ENCODE assay signal across 35 mouse cellular contexts in the genomic region with DNA sequence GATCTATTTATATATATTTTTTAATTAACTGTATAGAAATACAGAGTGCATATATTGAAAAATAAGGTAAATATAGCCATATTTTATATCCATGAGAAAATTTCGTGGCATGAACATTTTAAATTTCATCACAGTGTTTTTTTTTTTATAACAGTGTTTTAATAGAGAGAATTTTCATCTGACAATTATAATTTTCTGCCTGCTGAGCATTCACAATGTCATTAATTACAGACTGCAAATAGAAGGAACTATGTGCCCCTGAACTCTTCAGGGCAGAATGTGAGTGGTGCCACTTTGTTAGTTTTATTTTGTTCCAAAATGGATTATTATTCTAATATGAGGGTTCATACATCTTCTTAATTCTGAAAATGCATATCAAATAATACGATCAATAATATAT.
"Had no signal": no experiment of that assay in that cellular context is flagged by ENCODE, and none has a peak within 500 bp of the region (broad histone marks: within the 10 kb centered on the region; RNA-seq: fewer than 3 reads in every experiment).

No protein-coding gene starts in this region.

- H3K4me2 ChIP-seq: heart, embryonic 11.5 days; heart, embryonic 12.5 days; heart, embryonic 13.5 days; heart, embryonic 15.5 days; hindbrain, embryonic 12.5 days; hindbrain, embryonic 13.5 days; hindbrain, embryonic 14.5 days; hindbrain, embryonic 15.5 days; intestine, embryonic 15.5 days; kidney, embryonic 15.5 days had no signal

- H3K4me3 ChIP-seq: heart, embryonic 10.5 days; heart, embryonic 12.5 days; heart, embryonic 13.5 days; heart, embryonic 15.5 days; hindbrain, embryonic 10.5 days; hindbrain, embryonic 12.5 days; hindbrain, embryonic 13.5 days; hindbrain, embryonic 15.5 days; intestine, embryonic 15.5 days; kidney, embryonic 15.5 days; layer of hippocampus, adult 2 months had no signal

- H3K9ac ChIP-seq: heart, embryonic 12.5 days; heart, embryonic 13.5 days; heart, embryonic 15.5 days; hindbrain, embryonic 12.5 days; hindbrain, embryonic 13.5 days; hindbrain, embryonic 14.5 days; hindbrain, embryonic 15.5 days; intestine, embryonic 15.5 days; kidney, embryonic 15.5 days had no signal

- DNase-seq: heart, postnatal 10 days; heart, postnatal 14 days; heart, postnatal 36 days; heart, postnatal 4 days; kidney, adult 11 months; kidney, adult 18-20 months; kidney, adult 2 months; kidney, adult 8-10 months; kidney, adult 9 months; kidney, postnatal 10 days; kidney, postnatal 14 days; kidney, postnatal 25 days; kidney, postnatal 36 days; kidney, postnatal 4 days; layer of hippocampus, adult 9-11 months; layer of hippocampus, postnatal 36 days had no signal

- H3K27ac ChIP-seq: heart, embryonic 10.5 days; heart, embryonic 13.5 days; heart, embryonic 15.5 days; hindbrain, embryonic 10.5 days; hindbrain, embryonic 12.5 days; hindbrain, embryonic 13.5 days; hindbrain, embryonic 14.5 days; hindbrain, embryonic 15.5 days; hindbrain, postnatal 0 days; intestine, embryonic 15.5 days; kidney, embryonic 15.5 days; kidney, postnatal 0 days; layer of hippocampus, adult 2 months had no signal

- H3K4me1 ChIP-seq: heart, embryonic 10.5 days; heart, embryonic 12.5 days; heart, embryonic 13.5 days; heart, embryonic 15.5 days; hindbrain, embryonic 10.5 days; hindbrain, embryonic 12.5 days; hindbrain, embryonic 13.5 days; hindbrain, embryonic 15.5 days; intestine, embryonic 15.5 days; kidney, embryonic 15.5 days had no signal

- H3K27me3 ChIP-seq: heart, embryonic 12.5 days; heart, embryonic 13.5 days; heart, embryonic 15.5 days; hindbrain, embryonic 12.5 days; hindbrain, embryonic 13.5 days; hindbrain, embryonic 15.5 days; intestine, embryonic 15.5 days; kidney, embryonic 15.5 days had no signal

- H3K9me3 ChIP-seq: heart, embryonic 10.5 days; heart, embryonic 12.5 days; heart, embryonic 13.5 days; heart, embryonic 15.5 days; hindbrain, embryonic 10.5 days; hindbrain, embryonic 12.5 days; hindbrain, embryonic 13.5 days; hindbrain, embryonic 15.5 days; intestine, embryonic 15.5 days; kidney, embryonic 15.5 days had no signal

- ATAC-seq: hindbrain, embryonic 16.5 days; hindbrain, postnatal 0 days; inflammation-experienced regulatory T-cells, adult 6 months; intestine, embryonic 15.5 days; intestine, embryonic 16.5 days; intestine, postnatal 0 days had no signal

- H3K36me3 ChIP-seq: heart, embryonic 10.5 days; heart, embryonic 12.5 days; heart, embryonic 13.5 days; heart, embryonic 15.5 days; hindbrain, embryonic 10.5 days; hindbrain, embryonic 12.5 days; hindbrain, embryonic 13.5 days; hindbrain, embryonic 15.5 days; intestine, embryonic 15.5 days; kidney, embryonic 15.5 days had no signal
